ENCODE assay signal across 10 mouse cellular contexts in the genomic region with DNA sequence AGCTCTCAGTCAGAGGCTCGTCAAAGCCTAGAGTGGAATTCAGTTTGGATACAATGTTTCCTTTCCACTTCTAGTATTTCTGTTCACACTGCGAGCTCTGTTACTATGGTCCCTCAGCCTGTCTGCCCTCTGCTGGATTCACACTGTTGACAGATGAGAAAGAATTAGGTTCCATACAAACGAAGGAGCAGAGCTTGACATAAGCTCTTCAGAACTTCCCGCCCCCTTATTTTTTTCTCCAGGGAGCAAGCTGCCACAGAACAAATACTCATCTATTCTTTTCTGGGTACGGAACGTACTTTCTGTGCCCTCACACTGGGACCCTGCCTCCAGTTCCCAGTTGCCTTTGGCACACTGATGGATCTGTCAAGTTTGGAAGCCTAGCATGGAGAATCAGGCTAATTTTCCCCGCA.
DNase-seq lines count a peak whose midpoint lies in the region.
"Had no signal": no experiment of that assay in that cellular context is flagged by ENCODE, and none has a peak within 500 bp of the region (broad histone marks: within the 10 kb centered on the region; RNA-seq: fewer than 3 reads in every experiment).

No protein-coding gene starts in this region.

- 32% methylated on average over 7 of the region's 7 CpGs for WGBS in large intestine, adult 2 months

- peak; percentile 21 for DNase-seq in embryo, embryonic 10 days (ENCODE audit: low spot score)
- no peak for DNase-seq in embryo, embryonic 11 days
- peak; percentile 45 for DNase-seq in layer of hippocampus, adult 11-12 months (ENCODE audit: low spot score)
- DNase-seq in layer of hippocampus, adult 9-10 months (ENCODE audit: low spot score) = no peak
- peak; percentile 54 for DNase-seq in Muller cell, postnatal 12 days (ENCODE audit: inconsistent ontology term)
- peak; percentile 3 for DNase-seq in large intestine, adult 2 months (ENCODE audit: low read depth, low spot score)
- DNase-seq in gastrocnemius, postnatal 10 days = no peak
- no peak for DNase-seq in liver
- DNase-seq: kidney, postnatal 36 days; right cerebral cortex, postnatal 25 days had no signal

Comparison
In these comparisons a context has a peak if more than half of its experiments do, and no peak if none do; other contexts are left out.
1. DNase-seq: peak in embryo, embryonic 10 days (single experiment), layer of hippocampus, adult 11-12 months (single experiment), Muller cell, postnatal 12 days (single experiment) and large intestine, adult 2 months (single experiment); none in embryo, embryonic 11 days (single experiment), layer of hippocampus, adult 9-10 months (single experiment), gastrocnemius, postnatal 10 days (single experiment) and liver (single experiment).